Mouse (Mus musculus) liver, embryonic 14.5 days (tissue): ENCODE data around the gene Atp8a2.

Source experiments
- CTCF ChIP-seq: IDR thresholded peaks from 2 replicates; pipeline ENCODE4 v1.5.1; 2016; ENCODE audit warnings: antibody characterized with exemption, low read depth, control low read depth
- EP300 ChIP-seq: IDR thresholded peaks from 2 replicates; pipeline ENCODE4 v1.6.1; 2016; ENCODE audit warnings: antibody characterized with exemption, low read depth

DNA sequence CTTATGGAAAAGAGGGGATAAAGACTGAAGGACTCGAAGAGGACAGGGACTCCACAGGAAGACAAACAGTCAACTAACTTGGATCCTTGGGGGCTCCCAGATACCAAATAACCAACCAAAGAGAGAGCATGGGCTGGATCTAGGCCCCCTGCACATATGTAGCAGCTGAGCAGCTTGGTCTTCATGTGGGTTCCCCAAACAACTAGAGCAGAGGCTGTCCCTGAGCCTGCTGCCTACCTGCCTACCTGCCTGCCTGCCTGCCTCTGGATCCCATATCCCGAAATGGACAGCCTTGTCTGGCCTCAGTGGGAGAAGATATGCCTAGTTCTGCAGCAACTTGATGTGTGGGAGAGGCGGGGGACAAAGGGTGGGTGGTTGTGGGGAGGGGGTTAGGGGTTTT lies 444.6 kb downstream of the Atp8a2 start:
- TF ChIP-seq CTCF: no peak
- no peak for TF ChIP-seq EP300
